Mouse (Mus musculus): ENCODE results near the gene Elmo2.

- TF ChIP-seq CTCF (IDR thresholded peaks at IDR 0.05; ENCODE audit: borderline replicate concordance, insufficient read depth, low read length) (no peak), POLR2A (IDR thresholded peaks at IDR 0.05; ENCODE audit: low read depth, low read length) (no peak)
Observed at GRCm38 (mm10) chr2:165271326-165271725, 55.0 kb downstream of the Elmo2 start.

Data from embryonic fibroblast, embryonic 13.5 days (primary cell).